Mouse (Mus musculus) lung, postnatal 36 days (tissue): ENCODE measurements around the gene Prr9.

Source experiments
- DNase-seq: peaks from one replicate; pipeline ENCODE4 v3.0.0; 2022; ENCODE audit warnings: mixed read lengths

Prr9 gene

GRCm38 (mm10) chr3:92123847-92124246, at the start of gene Prr9:
Gene Prr9 (minus strand): TSS chr3:92123947.
- no peak for DNase-seq

GRCm38 (mm10) chr3:92169847-92170246, 46.1 kb upstream of the Prr9 start:
- no peak for DNase-seq

DNA sequence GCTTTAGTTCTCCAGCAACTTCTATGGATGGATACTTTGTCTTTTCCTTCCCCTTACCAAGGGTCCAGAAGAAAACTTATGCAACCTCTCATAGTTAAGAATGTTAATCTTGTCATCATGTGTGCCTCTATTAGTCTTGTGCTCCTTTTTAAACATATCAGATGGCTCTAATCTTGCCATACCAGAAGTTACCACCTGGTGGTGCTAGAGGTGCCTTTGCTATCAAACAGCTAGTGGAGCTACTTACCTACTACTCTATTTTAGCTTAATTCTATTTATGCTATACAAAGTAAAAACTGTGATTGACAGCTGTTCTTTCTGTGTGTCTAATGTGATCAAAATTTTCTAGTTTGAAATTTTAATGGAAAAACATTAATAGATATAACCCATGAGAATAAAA, 29.6 kb upstream of the Prr9 start:
- peak; percentile 66 for DNase-seq

DNA sequence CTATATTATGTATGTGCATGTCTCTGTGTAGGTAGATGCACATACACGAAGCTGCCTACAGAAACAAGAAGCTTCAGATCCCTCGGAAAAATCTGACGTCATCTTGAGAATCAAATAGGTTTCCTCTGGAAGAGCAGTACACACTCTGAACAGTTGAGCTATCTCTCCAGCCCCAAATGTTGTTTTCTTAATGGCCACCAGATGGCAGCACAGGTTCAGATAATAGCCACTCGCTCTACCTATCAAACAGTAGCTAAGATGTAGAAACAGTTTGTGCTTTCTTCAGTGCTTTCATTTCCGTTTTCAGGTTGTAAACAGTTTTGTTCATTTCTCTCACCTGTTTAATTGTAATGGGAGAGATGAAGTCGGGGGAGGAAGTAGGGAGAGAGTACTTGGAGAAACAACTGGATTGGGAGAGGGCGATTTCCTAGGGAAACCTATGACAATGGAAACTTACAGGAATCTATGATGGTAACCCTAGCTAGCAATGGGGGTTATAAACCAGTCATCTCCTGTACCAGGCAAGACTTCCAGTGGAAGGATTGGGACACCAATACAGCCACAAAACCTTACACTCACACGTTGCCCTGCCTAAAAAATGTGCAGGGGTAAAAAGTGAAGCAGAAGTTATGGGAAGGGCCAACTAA, 27.0 kb upstream of the Prr9 start:
- DNase-seq = peak; percentile 38

DNA sequence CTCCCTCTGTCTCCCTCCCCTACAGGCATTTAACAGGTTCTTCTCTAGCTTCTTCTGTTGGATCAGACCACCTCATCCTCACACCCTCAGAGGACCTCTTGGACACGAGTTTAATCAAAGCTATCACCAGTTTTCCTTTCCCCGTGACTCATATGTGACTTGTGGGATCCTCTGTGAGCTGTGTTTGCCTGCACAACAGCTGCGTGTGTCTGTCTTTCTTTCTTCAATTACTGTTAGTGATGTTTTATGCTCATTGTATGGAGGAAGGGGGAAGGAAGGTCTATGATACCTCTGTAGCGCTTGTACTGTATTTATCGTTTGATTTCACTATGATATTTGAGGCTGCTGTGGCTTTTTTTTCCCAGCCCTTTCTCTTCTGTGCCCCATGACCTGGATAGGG, 24.2 kb upstream of the Prr9 start:
- DNase-seq = no peak

GRCm38 (mm10) chr3:92147420-92147819, 23.7 kb upstream of the Prr9 start:
- DNase-seq = no peak

GRCm38 (mm10) chr3:92142644-92143043, 18.9 kb upstream of the Prr9 start, which contains the start of gene Lelp1:
Gene Lelp1 (minus strand): TSS chr3:92142744.
- DNase-seq = no peak

DNA sequence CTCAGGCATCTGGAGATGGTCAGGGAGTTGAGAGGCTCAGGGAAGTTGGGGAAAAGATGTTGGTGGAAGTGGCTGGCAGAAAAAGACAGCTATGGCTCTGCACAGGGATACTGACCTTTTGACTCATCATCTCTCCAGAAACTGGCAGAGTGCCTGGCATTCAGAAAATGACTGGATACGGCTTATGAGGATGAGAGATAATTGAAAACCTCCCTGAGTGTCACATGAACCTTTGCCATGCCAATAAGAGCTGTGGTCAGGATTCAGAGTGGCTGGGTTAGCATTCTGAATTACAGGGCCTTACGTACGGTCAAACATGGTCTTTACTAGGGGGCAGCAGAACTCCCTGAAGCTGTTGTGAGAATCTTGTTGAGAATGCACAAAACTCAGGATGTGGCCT, 2.8 kb downstream of the Prr9 start:
- no peak for DNase-seq

DNA sequence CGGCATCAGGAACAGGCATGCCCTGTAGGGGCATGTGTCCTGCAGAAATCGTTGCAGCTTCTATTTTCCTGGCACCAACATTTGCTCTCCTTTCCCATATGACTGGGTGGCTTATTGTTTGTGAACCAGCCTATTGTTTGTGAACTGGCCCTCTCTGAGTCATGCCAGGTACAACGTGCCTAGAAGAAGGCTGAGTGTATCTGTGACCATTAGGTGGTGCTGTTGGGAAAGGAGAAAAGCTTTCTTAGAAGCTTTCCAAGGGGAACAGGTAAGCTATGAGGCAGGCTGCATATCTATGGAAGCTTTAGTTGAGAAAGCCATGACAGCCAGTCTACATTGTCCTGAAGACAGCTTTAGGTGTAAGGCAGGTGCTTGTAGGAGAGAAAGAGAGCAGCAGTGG, 5.8 kb downstream of the Prr9 start:
- peak; percentile 10 for DNase-seq

DNA sequence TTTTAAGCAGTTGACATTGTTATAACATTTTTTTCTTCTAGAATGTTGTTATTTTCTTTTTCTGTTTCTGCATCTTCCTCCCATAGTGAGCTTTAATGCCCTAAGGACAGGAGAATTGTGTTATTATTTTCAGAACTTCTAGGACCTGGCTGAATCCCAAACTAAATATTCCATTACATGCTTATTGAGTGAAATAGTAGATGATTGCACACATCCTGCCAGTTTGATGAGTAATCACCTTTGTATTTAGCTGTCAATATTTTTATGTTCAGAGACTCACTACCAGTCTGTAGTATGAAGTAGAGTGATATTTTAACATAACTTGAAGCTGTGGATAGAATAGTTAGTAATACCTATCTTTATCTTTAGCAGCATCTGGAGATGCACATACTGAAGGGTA, 12.2 kb downstream of the Prr9 start:
- no peak for DNase-seq

- no peak for DNase-seq
Measured at GRCm38 (mm10) chr3:92110790-92111189, 13.0 kb downstream of the Prr9 start.

GRCm38 (mm10) chr3:92106582-92106981, 17.2 kb downstream of the Prr9 start:
- peak; percentile 24 for DNase-seq

DNA sequence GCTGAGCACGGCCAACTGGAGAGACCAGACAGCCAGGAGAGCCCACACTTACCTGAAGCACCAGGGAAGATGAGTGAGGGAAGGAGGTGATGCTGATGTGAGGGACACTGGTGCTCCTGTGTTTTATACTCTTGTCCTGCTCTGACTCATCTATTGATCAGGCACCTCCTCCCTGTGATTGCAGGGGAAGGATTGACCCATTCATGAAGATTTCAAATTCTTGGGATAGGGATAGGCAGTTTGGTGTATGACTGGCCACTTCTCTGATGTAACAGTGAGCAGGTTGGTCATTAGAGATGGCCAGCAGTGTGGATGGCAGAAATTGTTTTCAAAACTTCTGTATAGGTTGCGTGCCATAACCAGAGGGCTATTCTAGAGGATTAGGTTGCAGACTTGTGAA, 40.7 kb downstream of the Prr9 start, which contains the start of gene Lor:
Lor (minus strand) TSS at position 101 of the 400 bp plus-strand sequence.
- no peak for DNase-seq

DNA sequence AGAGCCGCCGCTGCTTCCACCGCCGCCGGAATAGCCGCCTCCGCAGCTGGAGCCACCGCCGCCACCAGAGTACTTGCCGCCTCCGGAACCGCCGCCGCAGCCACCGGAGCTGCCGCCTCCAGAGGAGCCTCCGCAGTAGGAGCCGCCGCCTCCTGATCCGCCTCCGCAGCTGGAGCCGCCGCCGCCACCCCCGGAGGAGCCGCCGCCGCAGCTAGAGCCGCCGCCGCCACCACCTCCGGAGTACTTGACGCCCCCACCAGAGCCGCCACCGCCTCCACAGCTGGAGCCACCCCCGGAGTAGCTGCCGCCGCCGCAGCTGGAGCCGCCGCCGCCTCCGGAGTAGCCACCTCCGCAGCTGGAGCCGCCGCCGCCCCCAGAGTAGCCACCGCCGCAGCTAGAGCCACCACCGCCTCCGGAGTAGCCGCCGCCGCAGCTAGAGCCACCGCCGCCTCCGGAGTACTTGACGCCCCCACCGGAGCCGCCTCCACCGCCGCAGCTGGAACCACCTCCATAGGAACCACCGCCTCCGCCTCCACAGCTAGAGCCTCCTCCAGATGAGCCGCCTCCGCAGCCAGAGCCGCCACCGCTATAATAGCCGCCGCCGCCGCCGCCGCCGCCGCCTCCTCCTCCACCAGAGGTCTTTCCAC, 42.3 kb downstream of the Prr9 start:
- peak; percentile 12 for DNase-seq

DNA sequence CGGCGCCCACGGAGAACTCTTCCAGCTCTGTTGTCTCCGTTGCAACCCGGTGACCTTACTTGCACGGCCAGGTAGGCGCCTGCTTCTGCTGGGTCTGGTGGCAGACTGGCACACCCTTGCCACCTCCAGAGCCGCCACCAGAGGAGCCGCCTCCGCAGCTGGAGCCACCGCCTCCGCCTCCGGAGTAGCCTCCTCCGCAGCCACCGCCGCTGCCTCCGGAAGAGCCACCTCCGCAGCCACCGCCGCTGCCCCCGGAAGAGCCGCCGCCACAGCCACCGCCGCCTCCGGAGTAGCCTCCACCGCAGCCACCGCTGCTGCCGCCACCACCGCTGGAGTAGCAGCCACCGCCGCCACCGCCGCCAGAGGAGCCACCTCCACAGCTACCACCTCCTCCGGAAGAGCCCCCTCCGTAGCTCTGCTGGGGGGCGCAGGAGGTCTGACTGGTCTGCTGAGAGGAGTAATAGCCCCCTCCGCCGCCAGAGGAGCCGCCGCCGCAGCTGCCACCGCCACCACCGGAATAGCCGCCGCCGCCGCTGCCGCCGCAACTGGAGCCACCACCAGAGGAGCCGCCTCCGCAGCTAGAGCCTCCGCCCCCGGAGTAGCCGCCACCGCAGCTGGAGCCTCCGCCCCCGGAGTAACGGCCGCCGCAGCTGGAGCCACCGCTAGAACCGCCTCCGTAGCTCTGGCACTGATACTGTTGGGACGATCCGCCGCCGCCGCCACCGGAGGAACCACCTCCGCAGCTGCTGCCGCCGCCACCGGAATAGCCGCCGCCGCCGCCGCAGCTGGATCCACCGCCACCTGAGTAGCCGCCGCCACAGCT, 43.1 kb downstream of the Prr9 start:
- DNase-seq = peak; percentile 60
